Mouse (Mus musculus) heart, embryonic 14.5 days (tissue): Measurements from ENCODE around the gene Wscd2. TPM values are rescaled to one million over a fixed set of nuclear protein-coding genes. Genes with fewer than 3 reads are reported as not detected.

Source experiments
- ATAC-seq: fragments of 200-750 bp; cut with Nextera tagmentation; 2 replicates; pipeline ENCODE4 v1.8.0; 2017; ENCODE audit warnings: low read depth, moderate TSS enrichment; ENCODE audit not compliant: insufficient number of reproducible peaks, insufficient read depth, low FRiP score
- H3K27ac ChIP-seq, 2 experiments: fragments of 200-500 bp in 1 of 2; fragments of 300-500 bp in 1 of 2; sonication (generic) in 1 of 2; replicated peaks in 1 of 2; 2 replicates each; pipeline ENCODE4 v1.5.1; 2012 to 2014; ENCODE audit warnings: low read depth in 2 of 2, low read length in 2 of 2, control low read depth in 1 of 2, mild to moderate bottlenecking in 1 of 2, mixed read lengths in 1 of 2; ENCODE audit not compliant: control insufficient read depth in 1 of 2, insufficient read depth in 1 of 2
- H3K27me3 ChIP-seq: fragments of 300-500 bp; sonication (generic); 2 replicates; pipeline ENCODE4 v1.6.1; 2014; ENCODE audit warnings: mild to moderate bottlenecking, low read length, control low read depth; ENCODE audit not compliant: control insufficient read depth, insufficient read depth
- H3K36me3 ChIP-seq: fragments of 300-500 bp; sonication (generic); 2 replicates; pipeline ENCODE4 v1.6.1; 2014; ENCODE audit warnings: mild to moderate bottlenecking, control low read depth, low read length, mixed read lengths; ENCODE audit not compliant: control insufficient read depth, insufficient read depth
- H3K4me1 ChIP-seq, 2 experiments: fragments of 200-500 bp in 1 of 2; fragments of 300-500 bp in 1 of 2; sonication (generic) in 1 of 2; 2 replicates each; pipeline ENCODE4 v1.6.1; 2012 to 2014; ENCODE audit warnings: low read length in 2 of 2, control low read depth in 1 of 2, mixed read lengths in 1 of 2; ENCODE audit not compliant: control insufficient read depth in 2 of 2, insufficient read depth in 2 of 2
- H3K4me2 ChIP-seq: fragments of 300-500 bp; sonication (generic); 2 replicates; pipeline ENCODE4 v1.6.1; 2014; ENCODE audit warnings: mild to moderate bottlenecking, low read length
- H3K4me3 ChIP-seq, 2 experiments: fragments of 200-500 bp in 1 of 2; fragments of 300-500 bp in 1 of 2; sonication (generic) in 1 of 2; 2 replicates each; pipeline ENCODE4 v1.5.1; 2012 to 2014; ENCODE audit warnings: low read length in 2 of 2, mild to moderate bottlenecking in 2 of 2, control low read depth in 1 of 2, low read depth in 1 of 2, moderate library complexity in 1 of 2; ENCODE audit not compliant: control insufficient read depth in 1 of 2, insufficient read depth in 1 of 2
- H3K9ac ChIP-seq: fragments of 300-500 bp; sonication (generic); 2 replicates; pipeline ENCODE4 v1.6.1; 2014; ENCODE audit warnings: mild to moderate bottlenecking, low read length
- H3K9me3 ChIP-seq: fragments of 300-500 bp; sonication (generic); 2 replicates; pipeline ENCODE4 v1.6.1; 2016; ENCODE audit warnings: low read length, control low read depth; ENCODE audit not compliant: control insufficient read depth
- WGBS: fragments of 180-500 bp; shearing (Covaris S2); extraction: QIAGEN DNeasy Blood & Tissue Kit; methylation state at CpG from one replicate; pipeline ENCODE4 v1.1.7; 2014; 5-methylcytosine and 5-hydroxymethylcytosine counted together
- polyA plus RNA-seq: library from polyadenylated mRNA; unstranded; fragments of >200 nt; fragmentation: Nextera tagmentation; extraction: Ambion mirVana; gene quantifications from 2 replicates; pipeline ENCODE4 v1.2.1, GENCODE M21; 2014

Gene Wscd2
- polyA plus RNA-seq, 1 experiment from 2014 or later, result 2.8 TPM

- H3K27me3 ChIP-seq, result peaks cover 17% of the 10 kb centered on the region
- peaks cover 32 to 36% of the 10 kb centered on the region in 2 experiments for H3K4me1 ChIP-seq
These were observed 144.9 kb downstream of the Wscd2 start for GRCm38 (mm10) chr5:113634887-113635610.

GRCm38 (mm10) chr5:113635861-113636565 lies 145.9 kb downstream of the Wscd2 start:
- 64% methylated on average over 15 of the region's 15 CpGs for WGBS
- H3K27ac ChIP-seq, result no peak overlapping the region
- H3K4me1 ChIP-seq, result peaks cover 32 to 36% of the 10 kb centered on the region in 2 experiments

More at GRCm38 (mm10) chr5:113634887-113635610, 144.9 kb downstream of the Wscd2 start:
- Histone ChIP-seq H3K4me2 (no peak overlapping the region), H3K9ac (no peak overlapping the region), H3K4me3 (no peak overlapping the region), H3K9me3 (no peaks in the 10 kb centered on the region), H3K36me3 (no peaks in the 10 kb centered on the region), H3K27ac (no peak overlapping the region)
- no peak for ATAC-seq
- WGBS, result 57% methylated on average over 7 of the region's 7 CpGs

GRCm38 (mm10) chr5:113637631-113638030 lies 147.5 kb downstream of the Wscd2 start:
- Histone ChIP-seq H3K4me1 (peaks cover 32 to 36% of the 10 kb centered on the region in 2 experiments), H3K9ac (no peak overlapping the region), H3K27ac (no peak overlapping the region), H3K9me3 (no peaks in the 10 kb centered on the region), H3K27me3 (peaks cover 28% of the 10 kb centered on the region; the same call in 1 of the 2 replicates), H3K4me3 (no peak overlapping the region), H3K4me2 (no peak overlapping the region), H3K36me3 (no peaks in the 10 kb centered on the region)
- WGBS, result 88% methylated on average over 4 of the region's 4 CpGs
- no peak for ATAC-seq

More at GRCm38 (mm10) chr5:113635861-113636565, 145.9 kb downstream of the Wscd2 start:
- H3K4me3 ChIP-seq, result no peak overlapping the region
- no peak overlapping the region for H3K4me2 ChIP-seq
- no peak overlapping the region for H3K9ac ChIP-seq
- H3K9me3 ChIP-seq, result no peaks in the 10 kb centered on the region
- H3K27me3 ChIP-seq, result peaks cover 21% of the 10 kb centered on the region
- no peak for ATAC-seq
- H3K36me3 ChIP-seq, result no peaks in the 10 kb centered on the region

GRCm38 (mm10) chr5:113638055-113638454 lies 147.9 kb downstream of the Wscd2 start:
- H3K27ac ChIP-seq, result no peak overlapping the region
- H3K4me2 ChIP-seq, result no peak overlapping the region
- 72% methylated on average over 12 of the region's 12 CpGs for WGBS
- peaks cover 30 to 37% of the 10 kb centered on the region in 2 experiments for H3K4me1 ChIP-seq
- H3K9me3 ChIP-seq, result no peaks in the 10 kb centered on the region
- H3K36me3 ChIP-seq, result no peaks in the 10 kb centered on the region
- no peak overlapping the region for H3K4me3 ChIP-seq
- ATAC-seq, result no peak
- H3K27me3 ChIP-seq, result peaks cover 28% of the 10 kb centered on the region; the same call in 1 of the 2 replicates
- H3K9ac ChIP-seq, result no peak overlapping the region

GRCm38 (mm10) chr5:113639126-113639525 lies 149.0 kb downstream of the Wscd2 start:
- Histone ChIP-seq H3K4me1 (peaks cover 24 to 33% of the 10 kb centered on the region in 2 experiments), H3K27me3 (peaks cover 28% of the 10 kb centered on the region; the same call in 1 of the 2 replicates), H3K27ac (no peak overlapping the region), H3K9ac (no peak overlapping the region), H3K36me3 (no peaks in the 10 kb centered on the region), H3K4me3 (no peak overlapping the region), H3K4me2 (no peak overlapping the region), H3K9me3 (no peaks in the 10 kb centered on the region)
- no peak for ATAC-seq
- WGBS, result 59% methylated on average over 5 of the region's 5 CpGs

Other genes with a start within 250 kb of the Wscd2 start
- gene Sgsm1, start 179.5 kb upstream of the Wscd2 start, polyA plus RNA-seq, result 0.57 and 1.0 TPM in 2 replicates
- not detected in 2 replicates for gene Aym1, start 133.0 kb upstream of the Wscd2 start, polyA plus RNA-seq
- gene Cmklr1, start 160.1 kb downstream of the Wscd2 start, polyA plus RNA-seq, result 2.2 and 2.6 TPM in 2 replicates
- not detected in 2 replicates for gene 1700069L16Rik, start 234.4 kb downstream of the Wscd2 start, polyA plus RNA-seq
- 4.0 and 4.6 TPM in 2 replicates for gene Ficd, start 245.5 kb downstream of the Wscd2 start, polyA plus RNA-seq